Mouse (Mus musculus): ENCODE data around the gene Kmt5b. TPM values are rescaled to one million over a fixed set of nuclear protein-coding genes. Genes with fewer than 3 reads are reported as not detected.

Kmt5b gene
- total and polyA plus RNA-seq, 3 experiments, result 14.9 to 23.9 TPM; not detected in 1

- TF ChIP-seq ETS1 (IDR thresholded peaks at IDR 0.05; ENCODE audit: low read depth, low read length) (no peak), MYC (IDR thresholded peaks at IDR 0.05; ENCODE audit: low read depth, low read length) (no peak), MAZ (IDR thresholded peaks at IDR 0.05; ENCODE audit: low read depth, low read length) (no peak)
Observed at GRCm38 (mm10) chr19:3855601-3856000, 88.4 kb downstream of the Kmt5b start (continued).

- Histone ChIP-seq H3K79me2 (ENCODE audit: control insufficient read depth, insufficient read depth, low read length, poor library complexity) (peaks cover 23% of the 10 kb centered on the region), H3K4me3 (ENCODE audit: control insufficient read depth in 1 of 2, insufficient read depth in 1 of 2, low read depth in 2 of 2, low read length in 2 of 2) (no peak overlapping the region), H3K27me3 (ENCODE audit: control insufficient read depth in 1 of 2, insufficient read depth in 2 of 2, low read length in 2 of 2) (no peaks in the 10 kb centered on the region), H3K4me1 (ENCODE audit: control insufficient read depth in 1 of 2, insufficient read depth in 2 of 2, low read length in 2 of 2) (peaks cover 0 to 4% of the 10 kb centered on the region in 2 experiments; a peak in 1 of 4 replicates), H3K36me3 (ENCODE audit: control insufficient read depth in 1 of 2, insufficient read depth in 2 of 2, low read length in 2 of 2) (peaks cover 0 to 9% of the 10 kb centered on the region in 2 experiments; a peak in 3 of 4 replicates), H3K9ac (ENCODE audit: control insufficient read depth, low read depth, low read length, poor library complexity, severe bottlenecking) (no peak overlapping the region), H3K27ac (ENCODE audit: control insufficient read depth, low read depth, low read length) (no peak overlapping the region), H3K9me3 (replicated peaks; ENCODE audit: insufficient read depth, low read length) (no peaks in the 10 kb centered on the region)
- no peak for DNase-seq (ENCODE audit: low read depth, low spot score)
- no peak for TF ChIP-seq SIN3A (IDR thresholded peaks at IDR 0.05; ENCODE audit: low read length)
- no peak for TF ChIP-seq CHD1 (IDR thresholded peaks at IDR 0.05; ENCODE audit: low read depth, low read length)
Observed at GRCm38 (mm10) chr19:3857220-3857619, 90.0 kb downstream of the Kmt5b start.

- H3K79me2 ChIP-seq (ENCODE audit: control insufficient read depth, insufficient read depth, low read length, poor library complexity), result peaks cover 7% of the 10 kb centered on the region
- no peak overlapping the region for H3K4me3 ChIP-seq (ENCODE audit: control insufficient read depth in 1 of 2, insufficient read depth in 1 of 2, low read depth in 2 of 2, low read length in 2 of 2)
- H3K9me3 ChIP-seq (replicated peaks; ENCODE audit: insufficient read depth, low read length), result no peaks in the 10 kb centered on the region
- H3K27me3 ChIP-seq (ENCODE audit: control insufficient read depth in 1 of 2, insufficient read depth in 2 of 2, low read length in 2 of 2), result no peaks in the 10 kb centered on the region
- TF ChIP-seq SMC3 (IDR thresholded peaks at IDR 0.05; ENCODE audit: low read depth, low read length), result no peak
- peak; percentile 26 for DNase-seq (ENCODE audit: low read depth, low spot score)
- H3K9ac ChIP-seq (ENCODE audit: control insufficient read depth, low read depth, low read length, poor library complexity, severe bottlenecking), result no peak overlapping the region
- no peak overlapping the region for H3K27ac ChIP-seq (ENCODE audit: control insufficient read depth, low read depth, low read length)
- no peaks in the 10 kb centered on the region for H3K4me1 ChIP-seq (ENCODE audit: control insufficient read depth in 1 of 2, insufficient read depth in 2 of 2, low read length in 2 of 2)
- H3K36me3 ChIP-seq (ENCODE audit: control insufficient read depth in 1 of 2, insufficient read depth in 2 of 2, low read length in 2 of 2), result peaks cover 0 to 2% of the 10 kb centered on the region in 2 experiments; a peak in 3 of 4 replicates
Observed at GRCm38 (mm10) chr19:3862713-3863112, 95.5 kb downstream of the Kmt5b start.

- Histone ChIP-seq H3K9me3 (replicated peaks; ENCODE audit: insufficient read depth, low read length) (no peaks in the 10 kb centered on the region), H3K9ac (ENCODE audit: control insufficient read depth, low read depth, low read length, poor library complexity, severe bottlenecking) (no peak overlapping the region), H3K4me1 (ENCODE audit: control insufficient read depth in 1 of 2, insufficient read depth in 2 of 2, low read length in 2 of 2) (no peaks in the 10 kb centered on the region), H3K79me2 (ENCODE audit: control insufficient read depth, insufficient read depth, low read length, poor library complexity) (no peaks in the 10 kb centered on the region; the same call in 1 of the 2 replicates), H3K27me3 (ENCODE audit: control insufficient read depth in 1 of 2, insufficient read depth in 2 of 2, low read length in 2 of 2) (no peaks in the 10 kb centered on the region), H3K27ac (ENCODE audit: control insufficient read depth, low read depth, low read length) (no peak overlapping the region), H3K4me3 (ENCODE audit: control insufficient read depth in 1 of 2, insufficient read depth in 1 of 2, low read depth in 2 of 2, low read length in 2 of 2) (no peak overlapping the region), H3K36me3 (ENCODE audit: control insufficient read depth in 1 of 2, insufficient read depth in 2 of 2, low read length in 2 of 2) (peaks cover 0 to 2% of the 10 kb centered on the region in 2 experiments; a peak in 3 of 4 replicates)
- TF ChIP-seq RAD21 (IDR thresholded peaks at IDR 0.05; ENCODE audit: low read depth, low read length), result peak; percentile 21
- no peak for TF ChIP-seq POLR2AphosphoS5 (IDR thresholded peaks at IDR 0.05; ENCODE audit: borderline replicate concordance, low read depth, low read length)
- no peak for TF ChIP-seq ZNF384 (IDR thresholded peaks at IDR 0.05; ENCODE audit: low read depth, low read length)
- no peak for TF ChIP-seq ZC3H11A (IDR thresholded peaks at IDR 0.05; ENCODE audit: low read depth, low read length)
- no peak for TF ChIP-seq POLR2AphosphoS2 (IDR thresholded peaks at IDR 0.05; ENCODE audit: low read length)
- TF ChIP-seq TBP (IDR thresholded peaks at IDR 0.05; ENCODE audit: low read depth, low read length), result no peak
- TF ChIP-seq E2F4 (IDR thresholded peaks at IDR 0.05; ENCODE audit: borderline replicate concordance, low read depth, low read length), result no peak
- no peak for TF ChIP-seq CHD1 (IDR thresholded peaks at IDR 0.05; ENCODE audit: low read depth, low read length)
- TF ChIP-seq MYB (IDR thresholded peaks at IDR 0.05; ENCODE audit: low read depth, low read length), result no peak
- TF ChIP-seq CTCF (IDR thresholded peaks at IDR 0.05 in 2 of 3, conservative IDR thresholded peaks at IDR 0.05 in 1 of 3; ENCODE audit: control insufficient read depth in 1 of 3, insufficient read depth in 1 of 3, low read depth in 2 of 3, low read length in 3 of 3, poor library complexity in 1 of 3, severe bottlenecking in 1 of 3), result peak; percentile 46 to 52 (median 47)
- TF ChIP-seq TAL1 (IDR thresholded peaks at IDR 0.05; ENCODE audit: low read length), result no peak
- peak; percentile 39; the same call in 1 of the 2 replicates for TF ChIP-seq SMC3 (IDR thresholded peaks at IDR 0.05; ENCODE audit: low read depth, low read length)
- no peak for TF ChIP-seq POLR2A (IDR thresholded peaks at IDR 0.05; ENCODE audit: control insufficient read depth in 1 of 2, insufficient read depth in 1 of 2, low read depth in 1 of 2, low read length in 2 of 2, poor library complexity in 1 of 2)
- DNase-seq (ENCODE audit: low read depth, low spot score), result peak; percentile 48
Observed at GRCm38 (mm10) chr19:3864960-3865359, 97.7 kb downstream of the Kmt5b start.
